Mouse (Mus musculus): ENCODE results near the gene Tgds.
"Not testable (repeated sequence)": the region's sequence is repeated elsewhere in the genome, so short reads cannot be mapped to it uniquely, and the experiment has no call there.

Tgds gene

DNA sequence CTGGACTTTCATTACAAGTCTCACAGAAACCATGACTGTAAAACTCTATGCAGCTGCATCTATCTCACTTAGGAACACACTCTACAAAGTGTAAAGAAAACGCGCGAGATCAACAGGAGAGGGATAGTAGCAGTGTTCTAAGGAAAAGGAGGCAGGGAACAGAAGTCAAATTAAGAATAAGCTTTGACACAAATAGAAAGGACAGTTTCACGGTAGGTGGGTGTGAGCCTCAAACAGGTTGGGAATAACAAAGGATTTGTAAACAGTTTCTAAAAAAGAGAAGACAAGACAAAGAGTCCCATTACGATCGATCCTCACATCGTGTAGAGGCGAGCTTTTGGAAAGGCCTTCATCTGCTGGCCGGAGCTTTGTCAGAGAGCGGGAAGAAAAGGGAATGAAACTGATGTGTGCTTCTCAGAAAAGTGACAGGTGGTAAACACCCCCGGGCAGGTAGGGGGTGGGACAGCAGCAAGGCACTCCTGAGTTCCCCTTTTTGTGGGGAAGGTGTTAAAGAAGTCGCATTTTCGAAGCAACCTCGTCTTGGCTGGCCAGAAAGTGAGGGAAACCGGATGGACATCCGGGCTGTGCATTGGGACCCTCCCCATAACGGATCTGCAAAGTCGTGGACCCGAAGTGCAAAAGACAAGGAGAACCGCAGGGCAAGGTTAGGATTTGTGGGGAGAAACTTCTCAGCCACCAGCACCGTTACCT lies 469 bp downstream of the Tgds start:
- DNase-seq (ENCODE audit: low read depth), result no peak

DNA sequence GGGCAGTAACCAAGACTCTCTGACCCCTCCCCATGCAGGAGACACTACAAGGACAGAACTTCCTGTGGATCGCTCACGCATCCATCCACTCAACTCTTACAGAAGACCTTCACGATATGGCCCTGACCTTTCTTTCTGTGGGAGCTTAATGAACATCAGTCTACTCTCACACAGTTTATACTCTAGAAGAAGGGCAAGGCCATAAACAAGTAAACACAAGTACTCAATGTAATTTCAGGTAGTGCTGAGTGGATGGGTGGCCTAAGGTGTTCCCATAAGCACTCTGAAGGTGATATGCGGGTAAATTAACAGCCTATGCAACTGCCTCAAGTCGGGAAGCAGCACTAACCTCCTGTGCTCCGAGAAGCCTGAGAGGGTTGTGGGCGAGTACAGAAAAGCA lies 1.1 kb downstream of the Tgds start:
- DNase-seq (ENCODE audit: low read depth), result no peak

GRCm38 (mm10) chr14:118126301-118126700 lies 6.3 kb downstream of the Tgds start:
- no peak for DNase-seq (ENCODE audit: low read depth)

DNA sequence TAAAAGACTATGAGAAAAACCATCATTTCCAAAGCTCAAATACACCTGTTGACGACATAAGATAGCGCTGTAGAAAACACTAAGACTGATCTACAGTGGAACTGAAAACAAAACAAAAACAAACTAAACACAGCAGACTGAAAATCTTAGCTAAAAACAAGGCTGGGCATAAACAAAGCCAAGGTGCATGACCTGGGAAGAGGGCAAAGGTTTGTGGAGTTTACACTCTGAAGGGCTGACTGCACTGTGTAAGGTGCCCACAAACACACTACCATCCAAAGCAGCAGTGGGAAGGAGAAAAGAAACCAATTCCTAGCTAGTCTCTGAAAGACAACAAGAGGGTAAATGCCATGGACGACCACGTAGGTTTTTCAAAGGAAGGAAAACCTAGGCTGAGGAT lies 7.8 kb downstream of the Tgds start:
- DNase-seq (ENCODE audit: low read depth), result no peak

DNA sequence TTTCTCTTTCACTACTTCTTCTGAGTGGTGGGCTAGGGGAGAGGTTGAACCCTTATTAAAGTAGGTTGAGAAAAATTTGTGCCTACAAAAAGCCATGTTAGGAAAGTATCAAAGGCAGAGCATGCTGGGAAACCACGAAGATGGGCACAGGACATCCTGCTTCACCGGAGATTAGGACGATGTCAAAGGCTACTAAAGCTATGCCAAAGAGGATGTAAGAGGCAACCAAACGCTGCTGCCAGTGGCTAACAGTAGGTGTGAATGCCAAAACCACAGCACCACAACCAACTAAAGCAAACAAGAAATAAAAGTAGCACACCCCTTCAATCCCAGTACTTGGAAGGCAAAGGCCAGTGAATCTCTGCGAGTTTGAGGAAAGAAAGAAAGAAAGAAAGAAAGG lies 8.4 kb downstream of the Tgds start:
- peak; percentile 83 for DNase-seq (ENCODE audit: low read depth)

DNA sequence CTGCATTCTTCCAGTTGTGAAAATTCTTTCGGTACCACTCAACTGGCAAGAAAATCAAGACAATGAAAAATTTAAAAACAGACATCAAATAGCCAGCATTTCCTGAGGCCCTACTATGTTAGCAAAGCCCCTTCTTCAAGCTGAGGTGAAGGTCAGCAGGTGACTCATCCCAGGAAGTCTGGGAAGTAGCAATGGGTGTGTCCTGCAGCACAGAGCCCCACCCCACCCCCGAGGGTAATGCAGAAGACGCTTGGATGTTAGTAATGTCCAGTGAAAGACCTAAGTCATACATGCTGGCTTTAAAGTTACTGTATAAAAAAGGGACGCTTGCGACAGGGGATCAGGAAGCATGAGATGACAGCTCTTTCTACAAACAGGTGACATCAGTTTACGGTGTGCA lies 19.4 kb downstream of the Tgds start:
- DNase-seq (ENCODE audit: low read depth), result peak; percentile 17

- not testable (repeated sequence) for DNase-seq (ENCODE audit: low read depth)
Observed at GRCm38 (mm10) chr14:118107479-118107878, 25.1 kb downstream of the Tgds start.

- peak; percentile 45 for DNase-seq (ENCODE audit: low read depth)
Observed at GRCm38 (mm10) chr14:118101227-118101990, 31.1 kb downstream of the Tgds start.

GRCm38 (mm10) chr14:118098265-118098664 lies 34.3 kb downstream of the Tgds start:
- peak; percentile 84 for DNase-seq (ENCODE audit: low read depth)

DNA sequence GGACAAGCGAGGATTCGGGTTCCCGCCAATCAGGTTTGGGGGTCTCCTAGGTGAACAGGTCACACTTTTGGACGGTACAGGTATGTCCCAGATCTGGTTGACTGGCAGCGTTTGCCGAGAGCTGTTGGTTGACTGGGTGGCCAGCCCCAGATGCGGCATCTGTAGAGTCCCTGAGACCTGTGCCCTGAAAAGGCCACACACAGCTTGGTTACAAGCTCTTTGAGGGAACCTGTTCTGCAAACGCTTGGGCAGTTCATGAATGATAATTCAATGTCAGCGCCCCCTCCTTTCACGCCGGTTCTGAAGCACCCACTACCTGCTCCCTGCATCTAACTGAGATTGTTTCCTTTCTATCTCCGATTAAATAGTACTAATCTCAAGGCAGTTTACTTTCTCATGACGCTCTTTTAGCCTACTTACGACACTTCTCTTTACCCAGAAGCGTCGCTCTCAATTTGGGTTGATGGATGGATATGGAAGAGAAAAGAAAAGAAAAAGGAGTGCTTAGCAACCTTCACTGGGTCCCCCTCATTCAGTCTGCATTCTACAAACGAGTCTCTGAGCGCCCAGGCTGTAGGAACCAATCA lies 42.7 kb downstream of the Tgds start:
- no peak for DNase-seq (ENCODE audit: low read depth)

- DNase-seq (ENCODE audit: low read depth), result peak; percentile 86
Observed at GRCm38 (mm10) chr14:118089215-118089805, 43.2 kb downstream of the Tgds start.

- DNase-seq (ENCODE audit: low read depth), result peak; percentile 59
Observed at GRCm38 (mm10) chr14:118088437-118089207, 43.9 kb downstream of the Tgds start.

GRCm38 (mm10) chr14:118086271-118087035 lies 46.1 kb downstream of the Tgds start:
- DNase-seq (ENCODE audit: low read depth), result no peak

GRCm38 (mm10) chr14:118083851-118084250 lies 48.7 kb downstream of the Tgds start:
- DNase-seq (ENCODE audit: low read depth), result no peak

GRCm38 (mm10) chr14:118080606-118081005 lies 51.9 kb downstream of the Tgds start:
- no peak for DNase-seq (ENCODE audit: low read depth)

DNA sequence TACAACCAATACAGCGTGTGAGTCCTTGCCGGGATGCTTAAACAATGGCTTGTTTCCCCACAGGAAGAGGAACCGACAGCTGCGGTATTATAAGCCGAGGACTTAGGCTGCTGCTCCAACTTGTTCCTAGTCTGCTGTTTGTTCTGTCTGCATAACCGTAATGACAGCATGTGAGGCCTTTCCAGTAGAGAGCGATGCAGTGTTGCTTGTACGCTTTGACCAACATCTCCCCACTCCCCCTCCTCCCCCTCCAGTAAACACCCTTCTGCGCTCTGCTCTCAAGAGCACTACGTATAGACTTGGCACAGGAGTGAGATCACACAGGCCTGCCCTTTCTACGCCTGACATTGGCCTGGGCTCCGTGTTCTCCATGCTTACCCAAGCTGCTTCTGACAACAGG lies 62.5 kb downstream of the Tgds start:
- DNase-seq (ENCODE audit: low read depth), result no peak

DNA sequence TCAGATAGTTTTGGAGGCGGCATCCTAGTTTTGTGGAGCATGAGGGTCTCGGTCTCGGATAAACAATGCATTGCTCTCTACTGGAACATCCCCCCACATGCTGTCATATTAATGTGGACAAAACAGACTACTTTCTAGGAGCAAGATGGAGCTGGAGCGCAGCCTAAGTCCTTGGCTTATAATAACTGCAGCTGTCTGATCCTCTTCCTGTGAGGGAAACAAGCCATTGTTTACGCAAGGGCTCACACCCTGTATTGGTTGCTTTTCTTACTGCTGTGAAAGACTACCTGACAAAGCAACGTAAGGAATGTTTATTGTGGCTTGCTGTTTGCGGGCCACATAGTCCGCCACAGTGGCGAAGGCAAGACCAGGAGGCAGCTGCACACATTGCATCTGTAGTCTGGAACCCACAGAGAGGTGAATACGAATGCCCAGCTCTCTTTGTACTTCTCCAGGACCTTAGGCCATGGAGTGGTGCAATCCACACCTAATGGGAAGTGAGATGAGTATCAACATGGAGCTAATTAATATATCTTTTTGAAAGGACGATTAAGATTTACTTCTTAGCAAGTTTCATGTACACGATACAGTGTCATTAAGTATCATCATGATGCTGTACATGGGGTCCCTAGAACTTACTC lies 63.0 kb downstream of the Tgds start:
- no peak for DNase-seq (ENCODE audit: low read depth)
